Mouse (Mus musculus) gastrocnemius, adult 18-20 months (tissue): ENCODE results near the gene Hoxb7. TPM values are rescaled to one million over a fixed set of nuclear protein-coding genes. Genes with fewer than 3 reads are reported as not detected.

ENCODE experiments used
- DNase-seq: peaks from one replicate; pipeline ENCODE4 v3.0.0; 2021; ENCODE audit warnings: low spot score
- microRNA-seq: library from miRNA; unstranded; fragments of <30 nt; microRNA quantifications from one replicate; pipeline ENCODE4 v1.2.0, GENCODE M21; 2021
- total RNA-seq, 2 experiments: library from RNA; stranded (reverse); gene quantifications; 2 replicates each; pipeline ENCODE4 v1.2.3; 2021

Gene Hoxb7
- total RNA-seq, 2 experiments from 2014 or later, result 0.41 to 0.81 TPM

DNA sequence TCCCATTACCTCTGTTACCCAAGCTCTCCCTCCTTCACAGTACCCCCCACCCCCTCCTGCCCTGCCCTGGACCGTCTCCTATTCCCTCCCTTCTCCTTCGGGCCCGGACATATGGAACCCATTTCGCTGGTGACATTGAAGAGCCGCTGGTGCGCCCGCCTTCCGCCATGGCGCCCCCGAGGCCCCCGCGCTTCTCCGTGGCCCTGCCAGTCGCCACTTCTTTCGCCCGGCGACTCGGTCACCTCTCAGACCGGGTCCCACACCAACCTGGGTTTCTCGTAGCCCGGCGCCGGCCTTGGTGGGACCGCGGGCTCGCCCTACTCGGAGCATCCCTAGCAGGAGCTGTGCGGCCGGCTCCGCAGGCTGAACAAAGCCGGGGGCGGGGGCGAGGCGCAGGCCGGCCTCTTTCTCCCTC lies 46.2 kb downstream of the Hoxb7 start:
- no peak for DNase-seq

DNA sequence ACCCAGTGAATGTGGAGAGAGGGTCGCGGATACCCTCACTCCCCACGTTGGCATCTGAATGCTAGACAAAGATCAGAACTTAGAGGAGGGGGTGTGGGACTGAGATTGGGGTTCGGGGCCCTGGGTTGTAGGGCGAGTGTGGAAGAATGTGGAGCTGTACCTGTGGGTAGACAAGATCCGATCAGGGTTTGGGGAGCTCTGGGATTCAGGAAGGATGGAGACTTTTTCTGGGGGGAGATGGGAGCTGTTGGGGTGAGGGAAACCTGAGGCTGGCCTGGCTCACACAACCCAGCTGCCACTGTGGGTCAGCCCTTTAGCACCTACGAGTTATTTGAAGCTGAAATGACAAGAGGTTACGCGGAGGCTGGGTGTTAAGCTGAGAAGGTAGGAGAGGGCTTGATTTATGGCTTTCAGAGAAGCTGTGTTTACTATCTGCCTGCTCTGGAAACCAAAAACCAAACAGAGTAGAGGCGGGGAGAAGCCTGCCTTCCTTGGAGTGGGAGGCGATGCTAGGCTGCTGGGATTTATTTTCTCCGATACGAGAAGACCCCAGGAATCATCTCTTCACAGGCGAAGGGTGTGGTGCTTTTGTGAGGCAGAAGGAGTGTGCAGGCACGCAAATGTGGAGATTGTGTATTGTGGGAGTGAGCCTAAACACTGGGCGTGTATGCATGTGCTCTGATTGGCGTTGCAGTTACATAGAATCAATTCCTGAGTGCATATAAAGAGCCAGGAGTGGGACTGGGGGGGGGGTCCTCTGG lies 47.0 kb downstream of the Hoxb7 start:
- DNase-seq, result no peak

DNA sequence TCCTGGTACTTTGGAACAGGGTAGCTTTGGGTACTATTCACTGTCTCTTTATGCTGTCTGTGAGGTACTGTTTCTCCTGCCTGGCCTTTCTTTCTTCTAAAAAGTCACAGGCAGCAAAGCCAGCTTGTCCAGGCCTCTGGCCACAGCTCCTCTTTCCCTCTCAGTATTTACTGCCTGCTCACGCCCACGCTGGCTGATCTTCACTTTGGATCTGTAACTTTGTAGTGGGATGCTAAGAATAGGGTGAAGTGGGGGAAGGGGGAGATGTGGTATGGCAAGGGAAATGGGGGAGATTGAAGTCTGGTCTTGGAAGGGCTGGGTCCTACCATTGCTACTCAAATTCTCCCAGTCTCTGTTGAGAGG lies 47.6 kb downstream of the Hoxb7 start:
- DNase-seq, result no peak

DNA sequence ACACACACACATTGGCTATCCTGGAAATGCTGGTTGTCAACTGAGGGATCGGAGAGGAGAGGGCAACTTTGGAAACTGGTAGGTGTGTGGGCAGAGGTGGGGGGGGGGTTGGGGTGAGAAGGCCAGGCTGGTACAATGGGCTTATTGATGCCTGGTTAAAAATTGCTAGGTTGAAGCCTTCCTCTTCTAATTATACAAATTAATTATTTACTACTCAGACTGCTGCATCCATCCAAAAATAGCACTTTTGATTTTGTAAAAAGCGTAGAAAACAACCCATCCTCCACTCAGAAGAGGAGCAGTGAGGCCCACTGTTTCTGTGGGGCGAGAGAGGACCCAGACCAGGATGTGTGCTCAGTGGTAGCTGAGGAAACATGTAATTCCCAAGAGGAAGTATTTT lies 48.6 kb downstream of the Hoxb7 start:
- no peak for DNase-seq

DNA sequence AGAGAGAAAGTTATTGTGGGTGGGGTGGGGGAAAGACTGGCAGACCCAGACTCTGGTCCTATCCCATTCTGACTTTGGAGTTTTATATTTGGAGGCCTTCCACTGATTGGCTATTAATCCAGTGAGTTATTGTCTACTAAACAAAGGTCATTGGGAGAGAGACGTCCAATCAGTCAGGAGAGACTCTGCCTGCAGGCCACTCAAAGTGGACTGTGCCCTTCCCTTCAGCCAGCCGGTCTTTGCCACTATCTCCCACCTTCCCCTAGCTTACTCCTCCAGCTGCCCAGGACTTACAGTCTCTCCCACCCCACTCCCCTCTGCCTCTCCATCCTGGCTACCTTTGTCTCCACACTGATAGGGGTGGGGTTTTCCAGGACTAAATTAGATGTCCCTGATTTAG lies 50.2 kb downstream of the Hoxb7 start:
- DNase-seq, result no peak

DNA sequence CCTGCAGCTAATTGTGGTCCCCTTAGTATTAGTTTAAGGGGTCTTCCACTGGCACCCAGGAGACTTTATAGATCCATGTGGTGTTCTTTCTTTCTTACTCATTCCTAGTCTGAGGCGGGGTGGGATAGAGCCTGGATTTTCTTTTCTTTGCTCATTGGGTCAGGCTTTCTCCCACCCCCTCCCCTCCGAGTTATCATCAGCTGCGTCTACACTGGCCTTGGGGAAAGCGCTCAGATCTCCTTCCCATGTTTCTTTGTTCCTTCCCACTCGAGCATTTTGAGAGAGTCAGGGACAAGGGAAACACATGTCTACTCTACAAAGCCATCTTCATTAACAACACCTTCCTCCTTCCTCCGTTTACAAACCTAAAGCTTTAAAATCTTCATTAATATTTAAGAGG lies 50.6 kb downstream of the Hoxb7 start:
- DNase-seq, result no peak

DNA sequence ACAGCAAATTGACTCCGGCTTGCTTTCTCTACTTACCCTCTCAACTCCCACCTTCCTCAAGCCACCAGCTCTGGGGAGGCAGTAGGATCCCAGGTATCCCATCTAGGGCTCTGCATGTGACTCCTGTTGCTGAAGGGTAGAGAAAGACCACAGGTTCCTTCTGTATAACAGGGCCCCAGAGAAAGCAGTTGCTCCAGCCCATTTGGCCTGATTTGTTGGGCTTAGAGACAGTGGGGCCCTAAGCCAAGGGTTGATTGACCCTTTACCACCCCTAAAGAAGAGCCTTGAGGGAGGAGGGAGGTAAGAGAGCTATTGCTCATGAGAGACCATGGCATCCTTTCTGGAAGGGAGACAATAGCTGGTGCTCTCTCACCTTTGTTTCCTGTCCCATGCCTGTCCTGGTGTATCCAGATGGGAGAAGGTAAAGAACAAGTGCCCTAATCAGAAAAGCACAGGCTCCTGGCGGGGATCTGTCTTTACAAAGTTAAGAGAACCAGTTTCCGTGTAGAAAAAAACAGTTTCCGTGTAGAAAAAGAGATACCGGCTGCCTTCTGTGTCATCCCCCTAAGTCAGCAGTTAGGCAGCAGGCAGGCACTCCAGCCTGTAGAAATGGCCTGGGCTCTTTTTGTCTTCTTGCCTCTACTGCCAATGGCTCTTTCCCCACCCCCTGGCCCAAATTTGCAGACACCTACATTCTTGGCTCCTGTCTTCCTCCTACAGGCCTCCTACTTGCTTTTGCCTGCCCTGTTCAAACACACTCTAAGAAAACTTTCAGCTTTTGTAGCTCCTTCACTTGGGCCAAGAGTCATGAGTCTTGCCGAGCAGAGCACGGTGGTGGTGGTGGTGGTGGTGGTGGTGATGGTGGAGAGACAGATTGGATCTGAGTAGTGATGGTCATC lies 52.8 kb downstream of the Hoxb7 start:
- DNase-seq, result no peak

Small RNAs within 50 kb of the gene (microRNA-seq; reads per million reads assigned to microRNA genes)
- gene Mir10a (4,207 reads per million, percentile 91 among the genes with 10 or more reads in this experiment), gene Mir196a-1 (13.3 reads per million, percentile 29 among the genes with 10 or more reads in this experiment)

Other genes with a start within 250 kb of the Hoxb7 start
- gene Ube2z, start 221.2 kb upstream of the Hoxb7 start, total RNA-seq, result 10 to 100 TPM; 14.5 to 17.3 TPM
- gene Atp5g1, start 211.0 kb upstream of the Hoxb7 start, total RNA-seq, result 1,000 to 10,000 TPM; 1,436 to 1,539 TPM
- not detected for gene Calcoco2, start 174.7 kb upstream of the Hoxb7 start, total RNA-seq
- not detected for gene Ttll6, start 152.8 kb upstream of the Hoxb7 start, total RNA-seq
- gene Hoxb13, start 92.3 kb upstream of the Hoxb7 start, total RNA-seq, result not detected
- under 1 TPM; 0.09 TPM for gene Hoxb9, start 15.2 kb upstream of the Hoxb7 start, total RNA-seq
- under 1 TPM in 1 of 2 experiments, not detected in 1; 0.09 TPM for gene Hoxb8, start 4.7 kb upstream of the Hoxb7 start, total RNA-seq
- under 1 TPM; 0.38 to 0.39 TPM for gene Hoxb6, start 5.9 kb downstream of the Hoxb7 start, total RNA-seq
- under 1 TPM; 0.09 to 0.14 TPM for gene Hoxb5, start 16.7 kb downstream of the Hoxb7 start, total RNA-seq
- under 1 TPM; 0.16 to 0.31 TPM for gene Hoxb4, start 31.6 kb downstream of the Hoxb7 start, total RNA-seq
- under 1 TPM; 0.21 to 0.39 TPM for gene Hoxb3, start 36.7 kb downstream of the Hoxb7 start, total RNA-seq
- gene Hoxb2, start 63.9 kb downstream of the Hoxb7 start, total RNA-seq, result not detected
- gene Hoxb1, start 79.1 kb downstream of the Hoxb7 start, total RNA-seq, result not detected
- gene Skap1, start 178.0 kb downstream of the Hoxb7 start, total RNA-seq, result not detected